Mouse (Mus musculus): ENCODE measurements around the gene Gm49776.

- TF ChIP-seq CTCF (IDR thresholded peaks at IDR 0.05; ENCODE audit: borderline replicate concordance, insufficient read depth, low read length) (no peak), POLR2A (IDR thresholded peaks at IDR 0.05; ENCODE audit: low read depth, low read length) (no peak; the same call in 1 of the 2 replicates)
Observed at GRCm38 (mm10) chr16:18233919-18234670, 24.0 kb downstream of the Gm49776 start.

Data from embryonic fibroblast, embryonic 13.5 days (primary cell).